Mouse (Mus musculus) liver, embryonic 11.5 days (tissue): ENCODE data around the gene Ptx3. TPM values are rescaled to one million over a fixed set of nuclear protein-coding genes. Genes with fewer than 3 reads are reported as not detected.

Source experiments
- polyA plus RNA-seq: library from polyadenylated mRNA; unstranded; fragments of >200 nt; fragmentation: Nextera tagmentation; extraction: Ambion mirVana; gene quantifications from 2 replicates; pipeline ENCODE4 v1.2.1, GENCODE M21; 2014

Ptx3 gene
- polyA plus RNA-seq, 1 experiment from 2014 or later, result 1.6 TPM

Other genes with a start within 250 kb of the Ptx3 start
- gene Veph1, start 76.9 kb downstream of the Ptx3 start, polyA plus RNA-seq, result 0.04 and 0.14 TPM in 2 replicates